Mouse (Mus musculus): ENCODE measurements around the gene Aspa.
"Not testable (repeated sequence)": the region's sequence is repeated elsewhere in the genome, so short reads cannot be mapped to it uniquely, and the experiment has no call there.

The Aspa gene

GRCm38 (mm10) chr11:73329442-73329841, at the start of gene Aspa, which contains the start of the genes Gm49340 and Spata22:
TSS of gene Aspa (minus strand) at chr11:73329596.
TSS of gene Gm49340 (plus strand) at chr11:73329741.
TSS of gene Spata22 (plus strand) at chr11:73329741.
- no peak for DNase-seq (ENCODE audit: low read depth in 2 of 2, low spot score in 2 of 2)

GRCm38 (mm10) chr11:73370946-73371345, 41.5 kb upstream of the Aspa start, which contains the start of gene Olfr376:
TSS of gene Olfr376 (plus strand) at chr11:73371246.
- DNase-seq (ENCODE audit: low read depth in 2 of 2, low spot score in 2 of 2), result no peak

- DNase-seq (ENCODE audit: low read depth in 2 of 2, low spot score in 2 of 2), result no peak
Measured at GRCm38 (mm10) chr11:73350483-73350882, 21.1 kb upstream of the Aspa start, which contains the start of gene Olfr20. TSS of gene Olfr20 (plus strand) at chr11:73350783.

GRCm38 (mm10) chr11:73336919-73337318, 7.5 kb upstream of the Aspa start:
- DNase-seq (ENCODE audit: low read depth in 2 of 2, low spot score in 2 of 2), result no peak

- no peak for DNase-seq (ENCODE audit: low read depth in 2 of 2, low spot score in 2 of 2)
Measured at GRCm38 (mm10) chr11:73333357-73333756, 4.0 kb upstream of the Aspa start.

- no peak for DNase-seq (ENCODE audit: low read depth in 2 of 2, low spot score in 2 of 2)
Measured at GRCm38 (mm10) chr11:73327361-73327760, 2.0 kb downstream of the Aspa start.

- DNase-seq (ENCODE audit: low read depth in 2 of 2, low spot score in 2 of 2), result no peak
Measured at GRCm38 (mm10) chr11:73326485-73326886, 2.9 kb downstream of the Aspa start.

- DNase-seq (ENCODE audit: low read depth in 2 of 2, low spot score in 2 of 2), result no peak
Measured at GRCm38 (mm10) chr11:73323906-73324830, 5.2 kb downstream of the Aspa start.

- DNase-seq (ENCODE audit: low read depth in 2 of 2, low spot score in 2 of 2), result not testable (repeated sequence)
Measured at GRCm38 (mm10) chr11:73321064-73321463, 8.3 kb downstream of the Aspa start.

GRCm38 (mm10) chr11:73318581-73318980, 10.8 kb downstream of the Aspa start:
- not testable (repeated sequence) for DNase-seq (ENCODE audit: low read depth in 2 of 2, low spot score in 2 of 2)

GRCm38 (mm10) chr11:73315961-73316360, 13.4 kb downstream of the Aspa start:
- no peak for DNase-seq (ENCODE audit: low read depth in 2 of 2, low spot score in 2 of 2)

- no peak for DNase-seq (ENCODE audit: low read depth in 2 of 2, low spot score in 2 of 2)
Measured at GRCm38 (mm10) chr11:73303123-73303522, 26.3 kb downstream of the Aspa start.

- no peak for DNase-seq (ENCODE audit: low read depth in 2 of 2, low spot score in 2 of 2)
Measured at GRCm38 (mm10) chr11:73289621-73290020, 39.8 kb downstream of the Aspa start.

GRCm38 (mm10) chr11:73284351-73284750, 45.0 kb downstream of the Aspa start:
- no peak for DNase-seq (ENCODE audit: low read depth in 2 of 2, low spot score in 2 of 2)

- DNase-seq (ENCODE audit: low read depth in 2 of 2, low spot score in 2 of 2), result no peak
Measured at GRCm38 (mm10) chr11:73283926-73284325, 45.5 kb downstream of the Aspa start.

GRCm38 (mm10) chr11:73283369-73283768, 46.0 kb downstream of the Aspa start:
- DNase-seq (ENCODE audit: low read depth in 2 of 2, low spot score in 2 of 2), result no peak

GRCm38 (mm10) chr11:73281528-73282027, 47.8 kb downstream of the Aspa start:
- peak; percentile 15 to 34 for DNase-seq (ENCODE audit: low read depth in 2 of 2, low spot score in 2 of 2)

GRCm38 (mm10) chr11:73280710-73281109, 48.7 kb downstream of the Aspa start:
- no peak for DNase-seq (ENCODE audit: low read depth in 2 of 2, low spot score in 2 of 2)

- no peak for DNase-seq (ENCODE audit: low read depth in 2 of 2, low spot score in 2 of 2)
Measured at GRCm38 (mm10) chr11:73274821-73275220, 54.6 kb downstream of the Aspa start.

GRCm38 (mm10) chr11:73267267-73267666, 62.1 kb downstream of the Aspa start, which contains the start of gene Trpv3:
TSS of gene Trpv3 (plus strand) at chr11:73267388.
- DNase-seq (ENCODE audit: low read depth in 2 of 2, low spot score in 2 of 2), result no peak

- no peak for DNase-seq (ENCODE audit: low read depth in 2 of 2, low spot score in 2 of 2)
Measured at GRCm38 (mm10) chr11:73261385-73261784, 68.0 kb downstream of the Aspa start.

- no peak for DNase-seq (ENCODE audit: low read depth in 2 of 2, low spot score in 2 of 2)
Measured at GRCm38 (mm10) chr11:73260457-73260856, 68.9 kb downstream of the Aspa start.
